Mouse (Mus musculus): ENCODE measurements around the gene Setd2. TPM values are rescaled to one million over a fixed set of nuclear protein-coding genes. Genes with fewer than 3 reads are reported as not detected.

The Setd2 gene
- polyA plus RNA-seq, 1 experiment from 2014 or later, result 55.6 TPM

DNA sequence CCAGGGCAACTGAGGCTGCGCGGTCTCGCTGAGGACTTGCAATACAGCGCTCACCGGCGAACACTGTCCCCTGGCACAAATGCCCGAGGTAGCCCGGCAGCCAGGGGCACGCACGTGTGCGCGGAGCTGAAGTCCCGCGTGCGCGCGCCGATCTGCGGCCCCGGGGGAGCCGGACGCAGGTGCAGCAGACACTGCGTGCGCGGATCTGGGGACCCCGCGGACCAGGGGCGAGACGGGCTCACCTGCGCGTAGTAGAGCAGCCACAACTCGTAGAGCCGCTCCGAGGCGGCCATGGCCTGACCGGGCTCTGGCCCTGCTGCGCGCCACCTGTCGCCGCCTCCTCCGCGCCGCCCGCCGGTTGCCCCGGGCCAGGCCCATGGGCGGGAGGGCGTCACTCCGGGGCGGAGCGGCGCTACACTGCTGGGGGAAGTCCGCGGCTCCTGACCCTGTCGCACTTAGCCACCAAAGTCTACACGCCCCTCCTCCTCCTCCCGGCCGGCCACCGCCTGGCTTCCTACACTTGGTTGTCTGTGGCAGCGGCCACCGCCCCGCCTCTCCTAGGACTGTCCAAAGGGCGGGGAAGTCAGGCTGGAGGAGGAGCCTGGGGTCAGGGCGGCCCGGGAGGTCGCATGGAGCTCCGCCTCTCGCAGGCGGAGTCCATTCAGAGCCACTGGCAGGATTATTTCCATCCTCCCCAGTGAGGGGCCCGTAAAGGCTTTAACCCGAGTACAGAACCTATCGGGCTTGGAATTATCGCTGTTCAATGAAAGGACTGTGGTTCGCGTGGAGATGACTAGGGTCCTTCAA, 121.5 kb downstream of the Setd2 start, which contains the start of gene Nbeal2:
TSS of gene Nbeal2 (minus strand) at position 507 of the 807 bp plus-strand sequence.
- Histone ChIP-seq H3K4me3 (ENCODE audit: low read depth, low read length) (peak within 1 kb of the TSS; percentile 62), H3K27ac (replicated peaks; ENCODE audit: low read depth, low read length) (no peak within 1 kb of the TSS), H3K4me2 (ENCODE audit: low read depth, severe bottlenecking) (peak within 1 kb of the TSS; percentile 97), H3K36me3 (ENCODE audit: control insufficient read depth, insufficient read depth, low read length) (no peaks in the 10 kb centered on the region), H3K27me3 (ENCODE audit: control insufficient read depth, insufficient read depth, low read length) (peaks cover 26% of the 10 kb centered on the region), H3K4me1 (ENCODE audit: control insufficient read depth, insufficient read depth, low read length) (peaks cover 13% of the 10 kb centered on the region), H3K9ac (ENCODE audit: low read length) (peak within 1 kb of the TSS; percentile 32; the same call in 1 of the 2 replicates), H3K9me3 (ENCODE audit: control insufficient read depth, low read length) (no peaks in the 10 kb centered on the region)
- ATAC-seq (ENCODE audit: insufficient number of reproducible peaks, low FRiP score, low TSS enrichment, low read depth) (peak; percentile 84), DNase-seq (ENCODE audit: low spot score) (peak; percentile 89)
- WGBS, result under 1% methylated on average over 65 of the region's 75 CpGs

DNA sequence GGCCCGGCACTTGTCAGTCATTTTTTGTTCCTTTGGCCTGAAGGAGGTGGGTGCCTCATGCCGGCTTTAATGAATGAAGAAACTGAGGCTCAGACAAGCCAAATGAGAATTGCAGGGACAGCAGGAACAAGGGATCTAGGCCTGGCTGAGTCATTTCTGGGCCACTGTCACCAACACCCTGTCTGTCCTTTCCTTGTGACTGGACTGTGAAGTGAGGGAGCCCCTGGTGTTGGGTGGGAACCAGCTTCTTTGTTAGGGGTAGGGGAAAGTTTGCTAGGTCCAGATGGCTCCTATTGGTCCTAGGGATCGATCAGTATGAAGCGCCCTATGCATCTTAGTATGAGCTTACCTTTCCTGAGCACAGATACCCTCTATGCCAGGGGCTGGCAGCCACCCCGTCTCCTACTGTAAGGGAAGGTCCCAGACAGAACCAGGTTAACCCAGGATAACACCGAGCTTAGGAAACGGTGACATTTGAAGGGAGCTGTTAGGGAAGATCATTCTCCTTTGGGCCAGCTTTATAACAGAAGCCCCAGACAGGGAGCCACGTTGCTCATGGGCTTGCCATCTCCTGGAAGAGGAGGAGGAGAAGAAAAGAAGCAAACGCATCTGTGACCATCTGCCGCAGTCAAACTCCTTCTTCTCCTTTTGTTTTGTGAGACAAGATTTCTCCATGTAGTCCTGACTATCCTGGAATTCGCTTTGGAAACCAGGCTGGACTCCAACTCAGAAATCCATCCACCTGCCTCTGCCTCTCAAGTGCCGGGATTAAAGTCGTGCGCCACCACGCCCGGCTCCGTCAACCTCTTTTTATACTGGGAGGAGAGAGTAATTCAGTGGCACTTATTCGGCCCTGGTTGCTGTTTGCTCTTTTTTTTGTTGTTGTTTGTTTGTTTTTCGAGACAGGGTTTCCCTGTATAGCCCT, 122.6 kb downstream of the Setd2 start:
- peaks cover 13% of the 10 kb centered on the region for H3K4me1 ChIP-seq (ENCODE audit: control insufficient read depth, insufficient read depth, low read length)
- DNase-seq (ENCODE audit: low spot score) (no peak), ATAC-seq (ENCODE audit: insufficient number of reproducible peaks, low FRiP score, low TSS enrichment, low read depth) (no peak)
- H3K4me2 ChIP-seq (ENCODE audit: low read depth, severe bottlenecking), result peak overlapping the region; percentile 97
- H3K27ac ChIP-seq (replicated peaks; ENCODE audit: low read depth, low read length), result no peak overlapping the region
- H3K27me3 ChIP-seq (ENCODE audit: control insufficient read depth, insufficient read depth, low read length), result peaks cover 26% of the 10 kb centered on the region
- H3K4me3 ChIP-seq (ENCODE audit: low read depth, low read length), result no peak overlapping the region
- no peaks in the 10 kb centered on the region for H3K9me3 ChIP-seq (ENCODE audit: control insufficient read depth, low read length)
- no peak overlapping the region for H3K9ac ChIP-seq (ENCODE audit: low read length)
- H3K36me3 ChIP-seq (ENCODE audit: control insufficient read depth, insufficient read depth, low read length), result peaks cover 3% of the 10 kb centered on the region; the same call in 1 of the 2 replicates
- 81% methylated on average over 19 of the region's 19 CpGs for WGBS

DNA sequence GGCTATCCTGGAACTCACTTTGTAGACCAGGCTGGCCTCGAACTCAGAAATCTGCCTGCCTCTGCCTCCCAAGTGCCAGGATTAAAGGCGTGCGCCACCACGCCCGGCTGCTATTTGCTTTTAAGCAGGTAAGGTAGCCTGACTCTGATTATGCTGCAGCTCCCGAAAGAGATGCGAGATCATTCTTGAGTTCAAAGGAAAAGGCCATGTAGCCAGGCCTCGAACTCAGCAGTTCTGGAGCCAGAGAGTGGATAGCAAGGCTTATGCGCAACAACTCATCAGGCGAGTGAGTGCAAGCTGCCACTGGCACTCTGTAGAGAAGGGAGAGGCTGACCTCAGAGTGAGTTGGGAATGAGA, 123.2 kb downstream of the Setd2 start:
- H3K4me2 ChIP-seq (ENCODE audit: low read depth, severe bottlenecking), result peak overlapping the region; percentile 41
- H3K36me3 ChIP-seq (ENCODE audit: control insufficient read depth, insufficient read depth, low read length), result peaks cover 3% of the 10 kb centered on the region; the same call in 1 of the 2 replicates
- peaks cover 26% of the 10 kb centered on the region for H3K27me3 ChIP-seq (ENCODE audit: control insufficient read depth, insufficient read depth, low read length)
- 86% methylated on average over 10 of the region's 10 CpGs for WGBS
- no peaks in the 10 kb centered on the region for H3K9me3 ChIP-seq (ENCODE audit: control insufficient read depth, low read length)
- H3K27ac ChIP-seq (replicated peaks; ENCODE audit: low read depth, low read length), result no peak overlapping the region
- H3K4me3 ChIP-seq (ENCODE audit: low read depth, low read length), result peak overlapping the region; percentile 62; the same call in 1 of the 2 replicates
- H3K4me1 ChIP-seq (ENCODE audit: control insufficient read depth, insufficient read depth, low read length), result peaks cover 13% of the 10 kb centered on the region
- no peak overlapping the region for H3K9ac ChIP-seq (ENCODE audit: low read length)
- DNase-seq (ENCODE audit: low spot score) (no peak), ATAC-seq (ENCODE audit: insufficient number of reproducible peaks, low FRiP score, low TSS enrichment, low read depth) (no peak)

DNA sequence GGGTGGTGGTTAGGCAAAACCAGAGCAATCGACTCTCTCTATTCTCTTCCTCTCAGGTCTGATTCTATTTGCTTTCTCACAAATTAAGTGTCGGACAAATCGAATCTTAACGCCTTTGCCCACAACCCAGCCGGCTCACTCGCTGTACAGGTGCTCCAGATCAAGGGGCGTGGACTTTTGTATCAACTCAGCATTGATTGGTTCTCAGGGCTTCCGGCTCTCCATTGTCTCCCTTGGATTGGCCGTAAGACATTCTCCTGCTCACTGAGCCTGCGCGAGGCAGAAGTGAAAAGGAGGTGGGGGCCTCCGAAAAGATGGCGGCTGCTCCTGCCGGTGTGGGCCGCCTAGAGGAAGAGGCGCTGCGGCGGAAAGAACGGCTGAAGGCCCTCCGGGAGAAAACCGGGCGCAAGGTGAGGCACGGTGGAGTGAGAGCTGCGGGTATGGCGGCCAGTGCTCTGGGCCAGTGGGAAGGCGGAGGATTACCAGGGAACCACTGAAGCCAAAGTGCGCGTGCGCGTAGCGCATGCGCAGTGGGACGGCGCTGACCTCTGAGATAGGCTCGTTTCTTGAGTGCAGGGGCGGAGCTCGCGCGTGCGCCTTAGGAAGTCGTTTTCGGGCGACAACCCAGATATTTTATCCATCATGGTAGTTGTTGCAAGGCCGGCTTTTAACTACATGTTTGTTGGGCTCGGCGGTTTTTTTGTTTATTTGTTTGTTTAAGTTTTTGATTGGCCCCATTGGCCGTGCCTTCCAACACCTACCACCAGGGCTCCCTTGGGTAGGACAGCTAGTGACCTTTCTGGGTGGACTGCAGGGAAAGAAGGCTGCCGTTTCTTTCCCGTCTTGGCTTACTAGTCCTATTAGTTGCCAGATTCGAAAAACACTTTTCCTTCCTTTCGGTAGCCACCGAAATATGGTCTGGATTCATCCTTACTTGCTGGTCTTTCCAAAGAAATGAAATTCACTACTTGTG, 124.1 kb downstream of the Setd2 start, which contains the start of gene Ccdc12:
TSS of gene Ccdc12 (plus strand) at position 255 of the 973 bp plus-strand sequence.
- peak; percentile 92 for ATAC-seq (ENCODE audit: insufficient number of reproducible peaks, low FRiP score, low TSS enrichment, low read depth)

DNA sequence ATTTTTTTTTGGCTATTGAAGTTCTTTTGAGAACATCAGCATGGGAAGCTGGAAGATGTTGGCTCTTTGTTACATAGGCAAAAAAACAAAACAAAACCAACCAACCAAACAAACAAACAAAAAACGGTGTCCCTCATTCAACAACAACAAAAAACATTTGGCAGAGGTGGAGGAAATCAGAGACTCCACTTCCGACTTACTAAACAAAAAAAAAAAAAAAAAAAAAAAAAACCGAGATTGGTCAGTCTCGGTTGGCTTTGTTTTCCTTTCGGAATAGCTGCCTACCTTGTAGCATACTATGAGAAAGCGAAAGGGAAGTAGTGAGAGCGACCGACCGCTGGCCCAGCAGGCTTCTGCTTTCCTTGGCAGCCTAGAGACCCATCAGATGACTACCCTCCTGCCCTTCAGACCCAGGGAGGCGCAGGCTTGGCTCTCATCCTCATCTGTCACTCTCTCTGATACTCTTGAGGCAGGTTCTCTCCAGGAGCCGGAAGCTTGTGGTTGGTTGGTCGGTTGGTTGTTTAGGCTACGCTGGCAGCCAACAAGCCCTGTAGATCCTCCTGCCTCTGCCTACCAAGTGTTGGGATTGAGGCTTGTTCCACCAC, 125.2 kb downstream of the Setd2 start:
- Histone ChIP-seq H3K9me3 (ENCODE audit: control insufficient read depth, low read length) (no peaks in the 10 kb centered on the region), H3K27ac (replicated peaks; ENCODE audit: low read depth, low read length) (no peak overlapping the region), H3K27me3 (ENCODE audit: control insufficient read depth, insufficient read depth, low read length) (peaks cover 13% of the 10 kb centered on the region), H3K4me1 (ENCODE audit: control insufficient read depth, insufficient read depth, low read length) (peaks cover 13% of the 10 kb centered on the region), H3K4me2 (ENCODE audit: low read depth, severe bottlenecking) (peak overlapping the region; percentile 46), H3K36me3 (ENCODE audit: control insufficient read depth, insufficient read depth, low read length) (peaks cover 3% of the 10 kb centered on the region; the same call in 1 of the 2 replicates), H3K4me3 (ENCODE audit: low read depth, low read length) (peak overlapping the region; percentile 62; the same call in 1 of the 2 replicates), H3K9ac (ENCODE audit: low read length) (no peak overlapping the region)
- WGBS, result 84% methylated on average over 13 of the region's 13 CpGs
- DNase-seq (ENCODE audit: low spot score), result no peak
- ATAC-seq (ENCODE audit: insufficient number of reproducible peaks, low FRiP score, low TSS enrichment, low read depth), result no peak

More for the DNA sequence above, 124.1 kb downstream of the Setd2 start, which contains the start of gene Ccdc12:
- Histone ChIP-seq H3K4me3 (ENCODE audit: low read depth, low read length) (peak within 1 kb of the TSS; percentile 62), H3K4me2 (ENCODE audit: low read depth, severe bottlenecking) (peak within 1 kb of the TSS; percentile 46), H3K36me3 (ENCODE audit: control insufficient read depth, insufficient read depth, low read length) (peaks cover 3% of the 10 kb centered on the region; the same call in 1 of the 2 replicates), H3K9ac (ENCODE audit: low read length) (peak within 1 kb of the TSS; percentile 81), H3K27ac (replicated peaks; ENCODE audit: low read depth, low read length) (peak within 1 kb of the TSS; percentile 68), H3K4me1 (ENCODE audit: control insufficient read depth, insufficient read depth, low read length) (peaks cover 13% of the 10 kb centered on the region), H3K9me3 (ENCODE audit: control insufficient read depth, low read length) (no peaks in the 10 kb centered on the region), H3K27me3 (ENCODE audit: control insufficient read depth, insufficient read depth, low read length) (peaks cover 23% of the 10 kb centered on the region)
- under 1% methylated on average over 52 of the region's 52 CpGs for WGBS
- DNase-seq (ENCODE audit: low spot score), result peak; percentile 94

DNA sequence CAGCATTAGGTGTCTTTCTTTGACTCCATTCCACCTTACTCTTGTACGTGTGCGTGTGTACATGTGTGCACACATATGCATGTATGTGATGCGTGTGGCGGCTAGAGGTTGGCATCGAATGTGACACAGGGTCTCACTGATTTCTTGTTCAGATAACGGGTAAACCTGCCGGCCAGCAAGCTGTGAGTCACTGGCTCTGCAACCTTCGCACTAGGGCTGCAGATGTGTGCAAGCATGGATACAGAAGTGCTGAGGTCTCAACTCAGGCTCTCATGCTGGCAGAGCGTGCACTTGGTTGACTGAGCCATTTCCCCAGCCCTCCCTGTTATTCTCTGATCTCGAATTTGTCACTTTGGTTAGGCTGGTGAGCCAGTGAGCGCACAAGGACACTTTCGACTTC, 127.1 kb downstream of the Setd2 start:
- Histone ChIP-seq H3K4me3 (ENCODE audit: low read depth, low read length) (no peak overlapping the region), H3K27me3 (ENCODE audit: control insufficient read depth, insufficient read depth, low read length) (no peaks in the 10 kb centered on the region), H3K36me3 (ENCODE audit: control insufficient read depth, insufficient read depth, low read length) (peaks cover 3% of the 10 kb centered on the region; the same call in 1 of the 2 replicates), H3K9ac (ENCODE audit: low read length) (no peak overlapping the region), H3K4me2 (ENCODE audit: low read depth, severe bottlenecking) (no peak overlapping the region), H3K4me1 (ENCODE audit: control insufficient read depth, insufficient read depth, low read length) (peaks cover 7% of the 10 kb centered on the region), H3K9me3 (ENCODE audit: control insufficient read depth, low read length) (no peaks in the 10 kb centered on the region), H3K27ac (replicated peaks; ENCODE audit: low read depth, low read length) (no peak overlapping the region)
- ATAC-seq (ENCODE audit: insufficient number of reproducible peaks, low FRiP score, low TSS enrichment, low read depth) (no peak), DNase-seq (ENCODE audit: low spot score) (no peak)
- WGBS, result 92% methylated on average over 12 of the region's 12 CpGs

DNA sequence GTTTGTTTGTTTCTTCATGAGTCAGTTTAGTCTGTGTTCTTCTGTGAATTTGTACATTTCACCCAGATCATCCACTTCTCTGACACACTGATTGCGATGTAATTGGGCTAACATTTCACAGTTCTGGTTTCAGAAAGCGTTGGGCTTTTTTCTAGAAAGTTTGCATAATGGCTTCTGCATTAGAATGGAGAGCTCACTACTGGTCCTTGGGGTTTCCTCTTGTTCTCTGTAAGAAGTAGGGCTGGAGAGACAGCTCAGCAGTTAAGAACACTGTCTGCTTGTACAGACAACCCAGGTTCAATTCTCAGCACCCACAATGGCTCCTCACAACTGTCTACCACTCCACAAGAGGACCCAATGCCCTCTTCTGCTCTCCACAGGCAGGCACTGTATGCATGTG, 127.8 kb downstream of the Setd2 start:
- WGBS, result 79% methylated on average over 2 of the region's 2 CpGs
- Histone ChIP-seq H3K4me1 (ENCODE audit: control insufficient read depth, insufficient read depth, low read length) (peaks cover 3% of the 10 kb centered on the region; the same call in 1 of the 2 replicates), H3K4me3 (ENCODE audit: low read depth, low read length) (no peak overlapping the region), H3K9me3 (ENCODE audit: control insufficient read depth, low read length) (no peaks in the 10 kb centered on the region), H3K27me3 (ENCODE audit: control insufficient read depth, insufficient read depth, low read length) (no peaks in the 10 kb centered on the region), H3K4me2 (ENCODE audit: low read depth, severe bottlenecking) (no peak overlapping the region), H3K36me3 (ENCODE audit: control insufficient read depth, insufficient read depth, low read length) (peaks cover 3% of the 10 kb centered on the region; the same call in 1 of the 2 replicates), H3K9ac (ENCODE audit: low read length) (no peak overlapping the region), H3K27ac (replicated peaks; ENCODE audit: low read depth, low read length) (no peak overlapping the region)
- DNase-seq (ENCODE audit: low spot score) (no peak), ATAC-seq (ENCODE audit: insufficient number of reproducible peaks, low FRiP score, low TSS enrichment, low read depth) (no peak)
